ENCODE assay signal across 8 mouse cellular contexts in the genomic region with DNA sequence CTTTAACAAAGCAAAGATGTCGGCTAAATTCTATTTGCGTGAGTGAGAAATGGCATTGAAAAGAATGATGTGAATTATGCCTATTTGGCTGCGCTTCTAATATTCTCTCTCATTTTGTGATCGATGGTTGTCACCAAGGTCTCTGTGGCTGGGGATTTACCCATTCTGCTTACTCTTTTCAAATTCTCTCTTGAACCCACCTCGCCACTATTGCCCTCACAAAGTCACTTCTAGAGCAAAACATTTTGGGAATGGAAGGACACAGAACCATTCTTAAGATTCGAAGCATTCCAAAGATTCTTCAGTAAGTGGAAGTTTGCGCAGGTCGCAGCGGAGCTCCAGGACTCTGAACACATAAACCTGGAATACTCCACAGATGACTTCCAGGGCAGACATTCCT. TPM values are rescaled to one million over a fixed set of nuclear protein-coding genes. Genes with fewer than 3 reads are reported as not detected.
DNase-seq lines count a peak whose midpoint lies in the region; ATAC-seq and TF ChIP-seq lines count a peak whose summit lies in the region.

No protein-coding gene starts in this region.

- H3K27ac ChIP-seq in kidney, postnatal 0 days, result no peak overlapping the region
- H3K27ac ChIP-seq in hindbrain, embryonic 16.5 days (ENCODE audit: low read depth, low read length), result peak overlapping the region; percentile 8; the same call in 1 of the 2 replicates
- H3K27ac ChIP-seq in midbrain, embryonic 16.5 days (ENCODE audit: low read length), result no peak overlapping the region

- no peaks in the 10 kb centered on the region for H3K36me3 ChIP-seq in kidney, postnatal 0 days (ENCODE audit: insufficient read depth, low read length)
- H3K36me3 ChIP-seq in hindbrain, embryonic 16.5 days (ENCODE audit: control insufficient read depth, insufficient read depth, low read length), result peaks cover 8% of the 10 kb centered on the region
- peaks cover 7% of the 10 kb centered on the region for H3K36me3 ChIP-seq in midbrain, embryonic 16.5 days (ENCODE audit: control insufficient read depth, insufficient read depth, low read length)

- DNase-seq in kidney, postnatal 0 days (ENCODE audit: low spot score), result no peak
- no peak for DNase-seq in kidney, postnatal 10 days
- peak; percentile 20 for DNase-seq in embryo, embryonic 9.5 days (ENCODE audit: extremely low spot score)
- no peak for DNase-seq in natural killer cell, adult 2 months (ENCODE audit: low spot score in 2 of 2)
- no peak for DNase-seq in spleen, adult 18-20 months
- no peak for DNase-seq in gastrocnemius, adult 8-10 months (ENCODE audit: low spot score in 2 of 2)

- peak overlapping the region; percentile 95; the same call in 1 of the 2 replicates for H3K9ac ChIP-seq in kidney, postnatal 0 days (ENCODE audit: low read depth, low read length)
- H3K9ac ChIP-seq in hindbrain, embryonic 16.5 days (ENCODE audit: low read depth, low read length), result peak overlapping the region; percentile 2; the same call in 1 of the 2 replicates
- H3K9ac ChIP-seq in midbrain, embryonic 16.5 days (ENCODE audit: low read depth, low read length), result peak overlapping the region; percentile 2; the same call in 1 of the 2 replicates

- 10% methylated on average over 9 of the region's 9 CpGs for WGBS in kidney, postnatal 0 days
- 11% methylated on average over 9 of the region's 9 CpGs for WGBS in hindbrain, embryonic 16.5 days
- 7% methylated on average over 9 of the region's 9 CpGs for WGBS in midbrain, embryonic 16.5 days

- H3K9me3 ChIP-seq in kidney, postnatal 0 days (replicated peaks; ENCODE audit: low read length), result no peaks in the 10 kb centered on the region
- no peaks in the 10 kb centered on the region for H3K9me3 ChIP-seq in hindbrain, embryonic 16.5 days (ENCODE audit: control insufficient read depth, low read length)
- H3K9me3 ChIP-seq in midbrain, embryonic 16.5 days (replicated peaks; ENCODE audit: control insufficient read depth, low read length, poor library complexity, severe bottlenecking), result no peaks in the 10 kb centered on the region

- peak overlapping the region; percentile 94 for H3K4me3 ChIP-seq in kidney, postnatal 0 days (replicated peaks; ENCODE audit: low read depth, low read length)
- H3K4me3 ChIP-seq in hindbrain, embryonic 16.5 days (ENCODE audit: low read length), result peak overlapping the region; percentile 84
- H3K4me3 ChIP-seq in midbrain, embryonic 16.5 days (ENCODE audit: low read depth, low read length), result peak overlapping the region; percentile 87

- TF ChIP-seq CTCF in kidney, postnatal 0 days (IDR thresholded peaks at IDR 0.05; ENCODE audit: low read depth), result no peak

- H3K4me2 ChIP-seq in kidney, postnatal 0 days (ENCODE audit: low read length), result peak overlapping the region; percentile 65
- peak overlapping the region; percentile 64 for H3K4me2 ChIP-seq in hindbrain, embryonic 16.5 days (ENCODE audit: low read length)
- peak overlapping the region; percentile 56 for H3K4me2 ChIP-seq in midbrain, embryonic 16.5 days (ENCODE audit: low read length)

- no peaks in the 10 kb centered on the region for H3K27me3 ChIP-seq in kidney, postnatal 0 days (ENCODE audit: insufficient read depth, low read length)
- H3K27me3 ChIP-seq in hindbrain, embryonic 16.5 days (replicated peaks; ENCODE audit: control insufficient read depth, insufficient read depth, low read length), result no peaks in the 10 kb centered on the region
- no peaks in the 10 kb centered on the region for H3K27me3 ChIP-seq in midbrain, embryonic 16.5 days (ENCODE audit: control insufficient read depth, insufficient read depth, low read depth, low read length)

- ATAC-seq in kidney, postnatal 0 days (replicated peaks; ENCODE audit: low FRiP score, low read depth), result no peak
- no peak for ATAC-seq in hindbrain, embryonic 16.5 days
- no peak for ATAC-seq in midbrain, embryonic 16.5 days

- peaks cover 18% of the 10 kb centered on the region for H3K4me1 ChIP-seq in kidney, postnatal 0 days (replicated peaks; ENCODE audit: insufficient read depth, low read length)
- peaks cover 20% of the 10 kb centered on the region for H3K4me1 ChIP-seq in hindbrain, embryonic 16.5 days (ENCODE audit: control insufficient read depth, insufficient read depth, low read depth, low read length)
- H3K4me1 ChIP-seq in midbrain, embryonic 16.5 days (ENCODE audit: control insufficient read depth, insufficient read depth, low read length), result peaks cover 27% of the 10 kb centered on the region

RNA-seq across cellular contexts. Expression of a gene that starts 0.5 kb away (rescaled TPM):
- polyA plus RNA-seq in kidney, postnatal 0 days (2015; fragmentation: Nextera tagmentation; extraction: Ambion mirVana), result 31.3 and 33.4 TPM in 2 replicates
- polyA plus RNA-seq in hindbrain, embryonic 16.5 days (2015; fragmentation: Nextera tagmentation; extraction: Ambion mirVana), result 35.9 and 41.2 TPM in 2 replicates
- polyA plus RNA-seq in midbrain, embryonic 16.5 days (2015; fragmentation: Nextera tagmentation; extraction: Ambion mirVana), result 45.9 and 46.2 TPM in 2 replicates
- total RNA-seq in gastrocnemius, adult 8-10 months (2022), result 10 to 100 TPM; 20.6 to 27.2 (median 22.8) TPM

RNA-seq across cellular contexts. Expression of a gene that starts 21.2 kb away (rescaled TPM):
- 0.64 and 0.99 TPM in 2 replicates for polyA plus RNA-seq in kidney, postnatal 0 days (2015; fragmentation: Nextera tagmentation; extraction: Ambion mirVana)
- 45.5 and 48.7 TPM in 2 replicates for polyA plus RNA-seq in hindbrain, embryonic 16.5 days (2015; fragmentation: Nextera tagmentation; extraction: Ambion mirVana)
- 59.3 and 60.3 TPM in 2 replicates for polyA plus RNA-seq in midbrain, embryonic 16.5 days (2015; fragmentation: Nextera tagmentation; extraction: Ambion mirVana)
- under 1 TPM in 3 of 4 experiments, not detected in 1; 0.13 to 0.24 (median 0.22) TPM for total RNA-seq in gastrocnemius, adult 8-10 months (2022)

RNA-seq across cellular contexts. Expression of a gene that starts 41.5 kb away (rescaled TPM):
- 9.4 and 9.8 TPM in 2 replicates for polyA plus RNA-seq in kidney, postnatal 0 days (2015; fragmentation: Nextera tagmentation; extraction: Ambion mirVana)
- 13.2 and 17.8 TPM in 2 replicates for polyA plus RNA-seq in hindbrain, embryonic 16.5 days (2015; fragmentation: Nextera tagmentation; extraction: Ambion mirVana)
- 15.1 and 19.1 TPM in 2 replicates for polyA plus RNA-seq in midbrain, embryonic 16.5 days (2015; fragmentation: Nextera tagmentation; extraction: Ambion mirVana)
- 10 to 100 TPM in 1 of 4 experiments, 1 to 10 TPM in 3; 5.6 to 11.0 (median 7.9) TPM for total RNA-seq in gastrocnemius, adult 8-10 months (2022)

Comparison
In these comparisons a context has a peak if more than half of its experiments do, and no peak if none do; other contexts are left out.
1. H3K9ac ChIP-seq: peak in every context shown above with its lines; median percentile 95 in kidney, postnatal 0 days; 2 in hindbrain, embryonic 16.5 days; 2 in midbrain, embryonic 16.5 days.
2. RNA of a gene that starts 21.2 kb away (polyA plus RNA-seq): 59.3 to 60.3 TPM in midbrain, embryonic 16.5 days and 45.5 to 48.7 TPM in hindbrain, embryonic 16.5 days; 0.64 to 0.99 TPM in kidney, postnatal 0 days; every median in the first group is over 10 times any median in the second.
3. Peak in every context shown above with its lines, with median percentiles within 50 percentile points of each other: H3K4me2 ChIP-seq and H3K4me3 ChIP-seq.